Mouse (Mus musculus) midbrain, embryonic 10.5 days (tissue): ENCODE results near the gene N4bp2l2. TPM values are rescaled to one million over a fixed set of nuclear protein-coding genes. Genes with fewer than 3 reads are reported as not detected.

Source experiments
- DNase-seq: peaks from one replicate; pipeline ENCODE4 v3.0.0-alpha.2; 2017; ENCODE audit warnings: low spot score
- H3K27ac ChIP-seq: fragments of 300-500 bp; sonication (generic); replicated peaks from 2 replicates; pipeline ENCODE4 v1.5.1; 2016; ENCODE audit warnings: mild to moderate bottlenecking
- H3K27me3 ChIP-seq: fragments of 300-500 bp; sonication (generic); 2 replicates; pipeline ENCODE4 v1.6.1; 2016; ENCODE audit warnings: low read depth, mild to moderate bottlenecking; ENCODE audit not compliant: poor library complexity, severe bottlenecking
- H3K36me3 ChIP-seq: fragments of 300-500 bp; sonication (generic); 2 replicates; pipeline ENCODE4 v1.6.1; 2016; ENCODE audit warnings: mild to moderate bottlenecking, moderate library complexity
- H3K4me1 ChIP-seq: fragments of 300-500 bp; sonication (generic); 2 replicates; pipeline ENCODE4 v1.6.1; 2016
- H3K4me3 ChIP-seq: fragments of 300-500 bp; sonication (generic); 2 replicates; pipeline ENCODE4 v1.5.1; 2016; ENCODE audit warnings: mild to moderate bottlenecking, moderate library complexity
- H3K9me3 ChIP-seq: fragments of 300-500 bp; sonication (generic); replicated peaks from 2 replicates; pipeline ENCODE4 v1.6.1; 2016; ENCODE audit warnings: mild to moderate bottlenecking
- WGBS: fragments of 180-500 bp; shearing (Covaris S2); methylation state at CpG from one replicate; pipeline ENCODE4 v1.1.7; 2016; 5-methylcytosine and 5-hydroxymethylcytosine counted together
- polyA plus RNA-seq: library from polyadenylated mRNA; unstranded; fragments of >200 nt; fragmentation: Nextera tagmentation; extraction: Ambion mirVana; gene quantifications from 2 replicates; pipeline ENCODE4 v1.2.1, GENCODE M21; 2016

The N4bp2l2 gene
- polyA plus RNA-seq, 1 experiment from 2014 or later: 30.3 TPM

- Histone ChIP-seq H3K4me1 (peaks cover 20% of the 10 kb centered on the region), H3K27me3 (peaks cover 57% of the 10 kb centered on the region), H3K27ac (no peak overlapping the region), H3K4me3 (no peak overlapping the region), H3K36me3 (no peaks in the 10 kb centered on the region), H3K9me3 (no peaks in the 10 kb centered on the region)
- WGBS: 78% methylated on average over 13 of the region's 13 CpGs
- DNase-seq: no peak
Measured at GRCm38 (mm10) chr5:150592186-150592903, 73.6 kb downstream of the N4bp2l2 start.

- H3K4me3 ChIP-seq: no peak overlapping the region
- peaks cover 33% of the 10 kb centered on the region for H3K27me3 ChIP-seq
- H3K36me3 ChIP-seq: no peaks in the 10 kb centered on the region
- WGBS: 76% methylated on average over 2 of the region's 2 CpGs
- H3K27ac ChIP-seq: no peak overlapping the region
- peaks cover 20% of the 10 kb centered on the region for H3K4me1 ChIP-seq
- DNase-seq: no peak
- no peaks in the 10 kb centered on the region for H3K9me3 ChIP-seq
Measured at GRCm38 (mm10) chr5:150589945-150590344, 76.0 kb downstream of the N4bp2l2 start.

GRCm38 (mm10) chr5:150584337-150584729 lies 81.7 kb downstream of the N4bp2l2 start:
- Histone ChIP-seq H3K9me3 (no peaks in the 10 kb centered on the region), H3K4me3 (no peak overlapping the region), H3K36me3 (no peaks in the 10 kb centered on the region), H3K27me3 (no peaks in the 10 kb centered on the region), H3K4me1 (peaks cover 7% of the 10 kb centered on the region; the same call in 1 of the 2 replicates), H3K27ac (no peak overlapping the region)
- DNase-seq: no peak
- 56% methylated on average over 6 of the region's 6 CpGs for WGBS

- DNase-seq: no peak
- H3K36me3 ChIP-seq: no peaks in the 10 kb centered on the region
- no peak overlapping the region for H3K27ac ChIP-seq
- H3K9me3 ChIP-seq: no peaks in the 10 kb centered on the region
- H3K27me3 ChIP-seq: no peaks in the 10 kb centered on the region
- peaks cover 7% of the 10 kb centered on the region; the same call in 1 of the 2 replicates for H3K4me1 ChIP-seq
- H3K4me3 ChIP-seq: no peak overlapping the region
- 80% methylated on average over 5 of the region's 5 CpGs for WGBS
Measured at GRCm38 (mm10) chr5:150583622-150584336, 82.2 kb downstream of the N4bp2l2 start.

GRCm38 (mm10) chr5:150583181-150583580 lies 82.8 kb downstream of the N4bp2l2 start:
- WGBS: 85% methylated on average over 5 of the region's 5 CpGs
- H3K36me3 ChIP-seq: no peaks in the 10 kb centered on the region
- H3K27ac ChIP-seq: no peak overlapping the region
- DNase-seq: no peak
- H3K27me3 ChIP-seq: no peaks in the 10 kb centered on the region
- H3K9me3 ChIP-seq: no peaks in the 10 kb centered on the region
- H3K4me3 ChIP-seq: no peak overlapping the region
- peaks cover 7% of the 10 kb centered on the region; the same call in 1 of the 2 replicates for H3K4me1 ChIP-seq

- WGBS: 57% methylated on average over 6 of the region's 6 CpGs
- DNase-seq: peak; percentile 22
- Histone ChIP-seq H3K9me3 (no peaks in the 10 kb centered on the region), H3K4me3 (no peak overlapping the region), H3K36me3 (no peaks in the 10 kb centered on the region), H3K27me3 (no peaks in the 10 kb centered on the region), H3K4me1 (peaks cover 7% of the 10 kb centered on the region; the same call in 1 of the 2 replicates), H3K27ac (no peak overlapping the region)
Measured at GRCm38 (mm10) chr5:150581180-150581579, 84.8 kb downstream of the N4bp2l2 start.

- no peak overlapping the region for H3K27ac ChIP-seq
- H3K4me3 ChIP-seq: no peak overlapping the region
- H3K27me3 ChIP-seq: no peaks in the 10 kb centered on the region
- no peaks in the 10 kb centered on the region for H3K9me3 ChIP-seq
- H3K36me3 ChIP-seq: 0 out of 2 replicates have a peak, but pooled peaks cover 4% of the 10 kb centered on the region
- 88% methylated on average over 6 of the region's 6 CpGs for WGBS
- DNase-seq: no peak
- 0 out of 2 replicates have a peak, but pooled peaks cover 7% of the 10 kb centered on the region for H3K4me1 ChIP-seq
Measured at GRCm38 (mm10) chr5:150578613-150579171, 87.3 kb downstream of the N4bp2l2 start.

- Histone ChIP-seq H3K4me3 (no peak overlapping the region), H3K9me3 (no peaks in the 10 kb centered on the region), H3K27ac (no peak overlapping the region), H3K27me3 (no peaks in the 10 kb centered on the region), H3K4me1 (0 out of 2 replicates have a peak, but pooled peaks cover 7% of the 10 kb centered on the region), H3K36me3 (peaks cover 19% of the 10 kb centered on the region)
- 85% methylated on average over 11 of the region's 11 CpGs for WGBS
- no peak for DNase-seq
Measured at GRCm38 (mm10) chr5:150576832-150577231, 89.2 kb downstream of the N4bp2l2 start.

GRCm38 (mm10) chr5:150574885-150575284 lies 91.1 kb downstream of the N4bp2l2 start:
- WGBS: 88% methylated on average over 5 of the region's 5 CpGs

GRCm38 (mm10) chr5:150574403-150574802 lies 91.6 kb downstream of the N4bp2l2 start:
- H3K36me3 ChIP-seq: peaks cover 41% of the 10 kb centered on the region
- no peak overlapping the region for H3K27ac ChIP-seq
- no peaks in the 10 kb centered on the region for H3K9me3 ChIP-seq
- H3K27me3 ChIP-seq: no peaks in the 10 kb centered on the region
- H3K4me3 ChIP-seq: no peak overlapping the region
- no peaks in the 10 kb centered on the region for H3K4me1 ChIP-seq
- no peak for DNase-seq
- whole genome bisulfite sequencing: 91% methylated on average over 3 of the region's 3 CpGs

More at GRCm38 (mm10) chr5:150574885-150575284, 91.1 kb downstream of the N4bp2l2 start:
- H3K4me3 ChIP-seq: no peak overlapping the region
- no peaks in the 10 kb centered on the region for H3K9me3 ChIP-seq
- no peak for DNase-seq
- H3K36me3 ChIP-seq: peaks cover 36% of the 10 kb centered on the region
- H3K4me1 ChIP-seq: no peaks in the 10 kb centered on the region
- H3K27ac ChIP-seq: no peak overlapping the region
- H3K27me3 ChIP-seq: no peaks in the 10 kb centered on the region

- Histone ChIP-seq H3K4me3 (no peak overlapping the region), H3K4me1 (no peaks in the 10 kb centered on the region; the same call in 1 of the 2 replicates), H3K27ac (no peak overlapping the region), H3K9me3 (no peaks in the 10 kb centered on the region), H3K27me3 (no peaks in the 10 kb centered on the region), H3K36me3 (peaks cover 76% of the 10 kb centered on the region)
- 94% methylated on average over 11 of the region's 11 CpGs for WGBS
- no peak for DNase-seq
Measured at GRCm38 (mm10) chr5:150570496-150571219, 95.3 kb downstream of the N4bp2l2 start.

GRCm38 (mm10) chr5:150566971-150567370 lies 99.0 kb downstream of the N4bp2l2 start:
- Histone ChIP-seq H3K4me1 (no peaks in the 10 kb centered on the region; the same call in 1 of the 2 replicates), H3K4me3 (no peak overlapping the region), H3K36me3 (peaks cover 95% of the 10 kb centered on the region), H3K27ac (no peak overlapping the region), H3K9me3 (no peaks in the 10 kb centered on the region), H3K27me3 (no peaks in the 10 kb centered on the region)
- no peak for DNase-seq
- WGBS: 93% methylated on average over 5 of the region's 5 CpGs
